Mouse (Mus musculus): ENCODE data around the gene Glt8d2. TPM values are rescaled to one million over a fixed set of nuclear protein-coding genes. Genes with fewer than 3 reads are reported as not detected.
"Not testable (repeated sequence)": the region's sequence is repeated elsewhere in the genome, so short reads cannot be mapped to it uniquely, and the experiment has no call there.

Glt8d2 gene
- total RNA-seq, 4 experiments from 2014 or later = 12.5 to 21.1 (median 14.4) TPM

DNA sequence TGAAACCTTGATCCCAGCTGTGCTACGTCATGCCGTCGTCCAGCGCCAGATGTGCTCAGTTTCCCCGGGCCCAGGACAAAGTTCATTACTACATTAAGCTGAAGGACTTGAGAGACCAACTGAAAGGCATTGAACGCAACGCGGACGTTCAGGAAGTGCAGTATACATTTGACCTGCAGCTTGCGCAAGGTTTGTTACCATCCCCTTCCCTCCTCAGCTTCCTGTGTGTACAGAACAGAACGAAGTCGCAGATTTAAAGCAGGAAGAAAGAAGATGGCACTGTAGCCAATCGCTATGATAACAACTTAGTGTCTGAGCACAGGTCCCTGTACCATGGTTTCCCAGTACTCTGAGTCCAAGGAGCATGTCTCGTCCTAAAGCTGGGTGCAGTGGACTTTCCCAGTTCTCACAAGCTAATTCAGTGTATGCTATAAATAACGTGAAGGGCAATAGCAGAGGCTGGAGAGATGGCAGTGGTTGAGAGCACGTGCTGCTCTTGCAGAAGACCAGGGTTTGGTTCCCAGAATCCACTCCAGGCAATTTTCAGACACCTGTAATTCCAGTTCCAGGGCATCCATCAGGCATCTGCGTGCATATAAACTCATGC is 43.1 kb downstream of the Glt8d2 start:
- DNase-seq (ENCODE audit: low spot score in 2 of 2) = no peak

DNA sequence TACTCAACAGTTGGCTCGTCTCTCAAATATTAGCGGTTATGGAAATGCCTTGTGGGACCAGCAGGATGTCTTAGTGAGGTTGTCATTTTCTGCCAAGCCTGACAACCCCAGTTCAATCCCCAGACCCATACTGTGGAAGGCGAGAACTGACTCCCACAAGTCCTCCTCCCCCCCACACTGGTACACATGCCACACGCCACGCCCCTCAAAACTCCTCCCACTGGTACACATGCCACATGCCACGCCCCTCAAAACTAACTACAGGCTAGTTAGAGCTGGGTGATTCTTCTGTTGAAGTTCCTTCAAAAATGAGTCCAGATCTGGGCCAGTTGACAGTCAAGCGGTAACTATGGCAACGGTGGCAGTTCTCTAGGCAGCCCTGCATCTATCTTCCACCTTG is 44.4 kb downstream of the Glt8d2 start:
- no peak for DNase-seq (ENCODE audit: low spot score in 2 of 2)

DNA sequence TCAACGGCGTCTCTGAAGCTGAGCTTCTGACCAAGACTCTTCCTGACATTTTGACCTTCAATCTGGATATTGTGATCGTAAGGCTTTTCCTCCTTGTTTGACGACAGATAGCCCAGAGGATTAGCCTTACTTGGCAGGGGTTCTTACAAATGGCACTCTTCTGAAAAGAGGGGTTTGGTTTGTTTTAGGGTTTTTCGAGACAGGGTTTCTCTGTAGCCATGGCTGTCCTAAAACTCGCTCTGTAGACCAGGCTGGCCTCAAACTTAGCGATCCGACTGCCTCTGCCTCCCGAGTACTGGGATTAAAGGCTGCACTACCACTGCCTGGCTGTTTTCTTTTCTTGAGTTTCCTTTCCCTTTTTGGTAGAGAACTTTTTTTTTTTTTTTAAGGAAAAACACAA is 49.0 kb downstream of the Glt8d2 start:
- DNase-seq (ENCODE audit: low spot score in 2 of 2) = no peak

DNA sequence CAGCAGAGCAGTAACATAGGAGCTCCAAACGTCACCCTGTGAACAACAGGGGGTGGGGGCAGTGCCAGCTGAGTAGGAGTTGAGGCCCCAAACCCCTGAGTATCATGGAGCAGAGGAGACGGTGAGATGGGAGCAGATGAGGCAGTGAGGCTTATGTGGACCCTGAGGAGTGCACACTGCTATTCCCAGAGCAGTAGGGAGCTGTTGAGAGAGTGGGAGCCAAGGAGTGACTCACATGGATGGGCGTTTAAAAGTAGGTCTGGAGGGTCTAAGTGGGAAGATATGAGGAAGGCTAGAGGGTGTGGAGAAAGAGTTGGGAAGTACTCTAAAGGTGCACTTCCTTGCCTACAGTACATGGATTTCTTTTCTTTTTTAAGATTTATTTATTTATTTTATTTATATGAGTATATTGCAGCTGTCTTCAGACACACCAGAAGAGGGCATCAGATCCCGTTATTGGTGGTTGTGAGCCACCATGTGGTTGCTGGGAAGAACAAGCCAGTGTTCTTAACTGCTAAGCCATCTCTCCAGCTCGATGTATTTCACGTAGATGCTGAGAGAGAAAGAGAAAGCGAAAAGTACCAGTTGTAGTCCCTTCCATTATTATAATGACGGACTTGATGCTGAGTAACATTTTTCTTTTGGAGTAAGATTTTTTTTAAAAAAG is 51.3 kb downstream of the Glt8d2 start:
- DNase-seq (ENCODE audit: low spot score in 2 of 2) = no peak

DNA sequence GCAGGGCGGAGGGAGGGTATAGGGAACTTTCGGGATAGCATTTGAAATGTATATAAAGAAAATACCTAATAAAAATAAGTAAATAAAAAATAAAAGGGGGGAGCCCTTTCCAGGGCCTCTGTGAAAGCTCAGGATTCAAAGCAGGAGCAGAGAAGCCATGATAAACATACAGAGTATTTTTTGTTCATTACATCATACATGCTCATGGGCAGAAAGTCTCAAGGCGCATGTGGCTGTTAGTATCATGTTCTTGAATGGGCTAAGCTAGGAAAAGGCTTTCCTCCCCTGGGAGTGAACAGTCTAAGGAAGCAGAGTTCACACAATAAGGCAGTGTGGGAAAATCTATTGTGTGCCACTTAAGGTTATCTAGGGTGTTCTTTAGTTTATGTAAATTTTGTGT is 54.1 kb downstream of the Glt8d2 start:
- no peak for DNase-seq (ENCODE audit: low spot score in 2 of 2)

DNA sequence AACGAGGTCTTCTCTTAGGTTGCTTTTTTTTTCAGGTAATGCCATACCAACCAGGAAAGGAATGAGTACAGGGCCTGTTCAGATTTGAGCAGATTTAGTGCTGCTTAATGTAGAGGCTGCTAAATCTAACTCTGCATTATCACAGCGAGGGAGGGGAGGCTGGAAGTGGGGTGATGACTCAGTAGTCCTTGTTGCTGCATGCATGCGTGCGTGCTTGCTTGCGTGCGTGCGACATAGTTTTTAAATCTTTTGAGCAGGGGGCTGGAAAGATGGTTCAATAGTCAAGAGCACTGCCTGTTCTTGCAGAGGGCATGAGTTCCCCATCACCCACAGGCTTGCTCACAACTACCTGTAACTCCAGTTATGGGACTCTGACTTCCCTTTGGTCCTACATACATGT is 56.1 kb downstream of the Glt8d2 start:
- DNase-seq (ENCODE audit: low spot score in 2 of 2) = no peak

DNA sequence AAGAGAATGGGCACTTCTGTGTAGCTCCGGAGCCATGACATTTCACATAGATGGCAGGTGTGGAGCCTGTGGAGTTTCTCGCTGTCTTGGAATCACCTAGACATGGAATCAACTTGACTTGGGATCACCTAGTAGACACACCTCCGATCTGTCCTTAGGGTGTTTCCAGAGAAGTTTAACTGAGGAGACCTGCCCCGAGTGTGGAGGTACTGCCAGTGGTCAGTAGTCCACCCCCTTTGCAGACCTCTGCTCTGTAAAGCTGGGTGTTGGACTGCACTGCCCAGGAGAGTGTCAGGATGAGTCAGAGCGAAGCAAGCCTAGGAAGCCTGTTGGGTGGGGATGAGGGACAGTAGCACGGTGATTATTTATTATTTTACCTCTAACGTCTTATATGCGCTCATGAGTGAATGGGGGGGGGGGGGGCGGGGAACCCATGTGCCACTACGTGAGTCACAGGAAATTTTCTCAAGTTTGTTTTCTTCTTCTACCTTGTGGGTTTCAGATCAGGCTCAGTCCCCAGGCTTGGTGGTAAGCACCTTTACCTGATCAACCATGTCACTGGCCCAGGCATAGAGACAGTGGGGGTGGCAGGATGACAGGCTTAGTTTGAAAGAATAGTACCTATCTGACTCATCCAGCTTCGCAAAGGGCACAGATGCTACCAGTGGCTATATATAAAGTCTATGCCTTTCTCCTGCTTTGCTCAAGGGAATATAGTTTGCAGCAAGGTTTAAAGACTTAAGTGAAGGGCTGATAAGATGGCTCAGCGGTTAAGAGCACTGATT is 57.8 kb downstream of the Glt8d2 start:
- DNase-seq (ENCODE audit: low spot score in 2 of 2) = no peak

DNA sequence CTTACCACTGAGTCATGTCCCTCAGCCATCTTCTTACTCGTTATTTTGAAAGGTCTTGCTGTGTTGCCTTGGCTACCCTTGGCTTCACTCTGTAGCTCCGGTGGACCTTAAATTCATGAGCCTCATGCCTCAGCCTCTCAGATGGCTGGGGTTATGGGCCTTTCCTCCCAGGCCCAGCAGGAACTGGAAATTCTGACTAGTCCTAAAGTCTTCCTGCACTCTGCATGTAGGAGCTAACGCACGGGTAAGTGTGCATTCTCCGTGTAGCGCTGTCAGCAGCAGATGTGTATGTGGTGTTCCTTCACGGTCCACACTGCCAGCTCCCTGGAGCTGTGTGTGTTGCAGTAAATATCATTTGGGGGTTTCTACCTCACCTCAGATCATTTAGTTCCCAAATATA is 59.3 kb downstream of the Glt8d2 start:
- no peak for DNase-seq (ENCODE audit: low spot score in 2 of 2)

DNA sequence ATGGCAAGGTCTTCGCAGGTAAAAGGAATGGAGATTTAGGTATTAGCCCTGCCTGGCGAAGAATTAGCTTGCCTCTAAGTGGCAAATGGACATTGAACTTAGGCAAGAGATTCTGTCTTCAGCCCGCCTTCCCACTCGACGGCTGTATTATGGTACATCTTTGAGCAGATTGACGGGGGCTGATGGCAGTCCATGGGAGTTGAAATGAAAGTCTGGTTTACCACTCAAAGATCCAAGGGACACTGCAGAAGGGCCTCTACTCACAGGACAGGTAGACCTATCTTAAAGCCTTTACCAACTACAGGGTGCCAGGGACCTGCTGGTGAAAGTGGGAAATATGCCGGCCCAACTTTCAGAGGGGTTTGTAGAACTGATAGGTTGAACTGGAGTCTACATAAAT is 60.0 kb downstream of the Glt8d2 start:
- DNase-seq (ENCODE audit: low spot score in 2 of 2) = no peak

DNA sequence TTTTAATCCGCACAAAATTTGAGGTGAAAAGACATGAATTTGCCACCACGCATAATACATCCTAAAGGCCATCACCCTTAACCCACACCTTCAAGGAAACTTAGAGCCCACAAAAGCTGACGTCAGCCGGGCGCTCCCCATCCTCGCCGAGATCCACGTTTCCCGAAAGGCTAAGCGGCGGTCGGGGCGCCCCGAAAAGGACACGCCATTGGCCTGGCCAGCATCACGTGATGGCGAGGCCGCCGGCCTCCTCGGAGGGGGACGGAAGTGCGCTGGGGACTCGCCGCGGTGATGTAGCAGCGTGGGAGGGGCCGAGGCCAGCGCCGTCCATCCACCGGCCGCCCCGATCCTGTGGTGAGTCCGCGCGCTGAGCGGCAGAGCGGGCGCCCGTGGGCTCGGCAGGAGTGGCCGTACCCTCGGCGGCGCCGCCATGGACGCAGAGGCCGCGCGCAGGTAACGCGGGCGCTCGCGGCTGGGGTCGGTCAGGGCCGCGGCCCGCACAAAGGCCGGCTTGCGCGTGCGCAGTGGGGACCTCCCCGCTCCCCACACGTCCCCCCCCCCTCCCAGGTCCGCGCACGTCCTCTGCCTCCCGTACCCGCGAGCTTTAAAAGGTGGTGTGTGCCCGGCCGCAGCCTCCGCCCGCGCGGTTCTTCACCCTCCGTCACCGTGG is 60.7 kb downstream of the Glt8d2 start, which contains the start of gene Tdg:
Gene Tdg (plus strand): TSS at position 243 of the 670 bp plus-strand sequence.
- peak; percentile 65 to 89 for DNase-seq (ENCODE audit: low spot score in 2 of 2)

DNA sequence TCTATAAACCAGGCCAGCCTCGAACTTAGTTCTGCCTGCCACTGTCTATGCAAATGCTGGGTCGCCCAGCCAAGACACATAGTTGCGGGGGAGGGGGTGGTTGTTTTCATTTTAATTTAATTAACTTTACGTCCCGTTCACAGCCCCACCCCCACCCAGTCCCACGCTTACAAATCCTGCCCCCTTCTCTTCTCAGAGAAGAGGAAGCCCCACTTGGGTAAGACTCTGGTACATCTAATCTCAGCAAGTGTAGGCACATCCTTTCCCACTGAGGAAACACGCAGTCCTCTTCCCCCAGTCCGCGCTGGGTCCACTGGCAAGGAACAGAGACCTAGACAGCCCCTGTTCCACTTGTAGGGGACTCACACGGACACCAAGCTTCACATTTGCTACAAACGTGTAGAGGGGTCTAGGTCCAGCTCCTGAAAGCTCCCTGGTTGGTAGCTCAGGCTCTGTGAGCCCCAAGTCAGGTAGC is 61.3 kb downstream of the Glt8d2 start:
- no peak for DNase-seq (ENCODE audit: low spot score in 2 of 2)

DNA sequence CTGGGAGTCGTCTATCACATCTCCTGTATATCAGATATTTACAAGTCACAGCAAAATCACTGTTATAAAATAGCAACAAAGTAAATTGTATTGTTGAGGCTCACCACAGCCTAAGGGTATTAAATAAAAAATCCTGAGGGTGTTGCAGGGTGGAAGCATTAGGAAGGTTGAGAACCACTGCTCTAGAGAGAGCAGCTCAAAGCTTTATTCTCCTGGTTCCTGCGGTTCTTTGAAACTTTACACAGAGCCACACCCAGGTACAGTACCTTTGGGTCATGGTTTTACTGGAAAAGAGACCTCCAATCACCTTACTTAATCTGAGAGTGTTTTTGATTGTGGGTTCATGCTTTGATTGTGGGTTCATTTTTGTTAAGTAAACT is 66.9 kb downstream of the Glt8d2 start:
- not testable (repeated sequence) for DNase-seq (ENCODE audit: low spot score in 2 of 2)

DNA sequence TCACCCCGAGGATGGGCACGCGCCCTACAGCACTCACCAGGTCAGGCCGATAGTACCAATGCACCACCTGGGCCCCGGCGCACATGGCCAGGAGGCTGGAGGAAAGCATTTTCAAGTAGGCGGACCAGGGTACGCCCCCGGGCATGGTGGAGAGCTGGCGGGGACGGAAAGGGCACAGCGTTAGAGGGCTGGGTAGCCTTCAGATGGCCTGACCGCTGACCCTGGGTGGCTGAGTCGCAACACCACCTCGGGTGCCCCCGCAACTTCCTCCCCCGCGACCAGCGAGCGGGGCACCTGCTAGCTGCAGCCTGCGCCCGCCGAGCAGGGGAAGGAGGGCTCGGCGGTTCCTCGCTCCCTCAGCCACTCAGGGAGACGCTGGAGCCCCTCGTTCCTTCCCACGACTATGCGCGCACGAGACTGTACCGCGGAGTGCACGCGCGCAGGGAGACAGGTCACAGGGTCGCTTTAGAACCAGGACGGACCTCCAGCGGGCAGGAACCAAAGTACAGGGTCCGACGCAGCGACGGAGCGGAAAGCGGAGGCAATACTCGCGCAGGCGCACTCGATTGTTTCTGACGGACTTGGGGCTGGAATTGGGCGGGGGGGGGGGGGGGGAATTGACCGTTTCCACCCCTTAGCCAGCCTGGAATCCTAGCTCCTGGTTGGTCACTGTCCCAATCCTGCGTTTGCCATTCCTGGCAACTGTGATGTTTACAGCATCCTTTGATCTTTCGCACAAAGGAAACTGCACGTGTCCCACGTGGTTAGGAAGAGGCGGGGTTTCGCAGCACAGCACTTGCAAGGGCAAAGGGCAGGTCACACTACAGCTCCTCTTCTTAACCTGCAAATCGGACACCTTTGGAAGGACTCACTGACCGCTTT is 67.5 kb downstream of the Glt8d2 start, which contains the start of gene 1190007I07Rik:
Gene 1190007I07Rik (minus strand): TSS at position 558 of the 882 bp plus-strand sequence.
- peak; percentile 72 to 77 for DNase-seq (ENCODE audit: low spot score in 2 of 2)

DNA sequence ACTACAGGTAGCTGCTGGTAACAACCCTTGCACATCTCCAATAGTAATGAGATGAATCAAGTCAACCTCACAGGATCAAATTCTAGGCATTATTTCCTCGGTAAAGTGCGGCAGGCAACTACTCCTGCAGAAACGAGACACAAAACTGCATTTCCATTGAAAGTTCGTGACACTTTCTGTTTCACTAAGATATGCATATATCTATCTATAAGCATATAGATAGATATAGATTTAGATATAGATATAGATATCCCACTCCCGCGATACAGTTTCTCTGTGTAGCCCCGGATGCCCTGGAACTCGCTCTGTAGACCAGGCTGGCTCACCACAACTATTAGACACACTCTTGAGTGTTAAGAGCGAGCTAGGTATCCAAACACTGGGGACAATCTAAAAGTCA is 68.2 kb downstream of the Glt8d2 start:
- no peak for DNase-seq (ENCODE audit: low spot score in 2 of 2)

Other genes starting within 250 kb of the Glt8d2 start
- not detected for gene Gm1553, start 198.0 kb downstream of the Glt8d2 start, total RNA-seq (2022)
- gene 1190007I07Rik, start 67.4 kb downstream of the Glt8d2 start, total RNA-seq (2022) = 10 to 100 TPM; 18.0 to 22.9 (median 20.7) TPM
- gene Tdg, start 60.8 kb downstream of the Glt8d2 start, total RNA-seq (2022) = 10 to 100 TPM; 36.7 to 43.9 (median 38.7) TPM
- 10 to 100 TPM; 39.2 to 48.2 (median 41.7) TPM for gene Hcfc2, start 5.5 kb upstream of the Glt8d2 start, total RNA-seq (2022)
- 10 to 100 TPM; 54.2 to 67.2 (median 64.8) TPM for gene Nfyb, start 73.5 kb upstream of the Glt8d2 start, total RNA-seq (2022)
- 10 to 100 TPM; 44.4 to 54.4 (median 51.4) TPM for gene Txnrd1, start 143.3 kb upstream of the Glt8d2 start, total RNA-seq (2022)
- 1 to 10 TPM; 1.4 to 2.1 (median 1.8) TPM for gene Eid3, start 176.0 kb upstream of the Glt8d2 start, total RNA-seq (2022)